Mouse (Mus musculus) forebrain, embryonic 11.5 days (tissue): ENCODE results near the gene Mok. TPM values are rescaled to one million over a fixed set of nuclear protein-coding genes. Genes with fewer than 3 reads are reported as not detected.
A peak's percentile ranks its signal among the peaks of the same experiment; 100 is the strongest.

Experiments
- ATAC-seq: fragments of 200-750 bp; cut with Nextera tagmentation; replicated peaks from 2 replicates; pipeline ENCODE4 v1.8.0; 2017; ENCODE audit warnings: moderate TSS enrichment; ENCODE audit not compliant: low FRiP score
- DNase-seq: peaks from one replicate; pipeline ENCODE4 v3.0.0-alpha.2; 2017; ENCODE audit warnings: low spot score
- H3K27ac ChIP-seq: fragments of 300-500 bp; sonication (generic); 2 replicates; pipeline ENCODE4 v1.5.1; 2014; ENCODE audit warnings: low read depth, low read length
- H3K27me3 ChIP-seq: fragments of 300-500 bp; sonication (generic); 2 replicates; pipeline ENCODE4 v1.6.1; 2014; ENCODE audit warnings: mild to moderate bottlenecking, low read length, mixed read lengths; ENCODE audit not compliant: control insufficient read depth, insufficient read depth
- H3K36me3 ChIP-seq: fragments of 300-500 bp; sonication (generic); 2 replicates; pipeline ENCODE4 v1.6.1; 2014; ENCODE audit warnings: mild to moderate bottlenecking, low read length, moderate library complexity, mixed read lengths; ENCODE audit not compliant: control insufficient read depth, insufficient read depth
- H3K4me1 ChIP-seq: fragments of 300-500 bp; sonication (generic); replicated peaks from 2 replicates; pipeline ENCODE4 v1.6.1; 2014; ENCODE audit warnings: low read length, mixed read lengths; ENCODE audit not compliant: control insufficient read depth, insufficient read depth
- H3K4me2 ChIP-seq: fragments of 300-500 bp; sonication (generic); 2 replicates; pipeline ENCODE4 v1.6.1; 2014; ENCODE audit warnings: low read depth, mild to moderate bottlenecking, low read length, moderate library complexity, mixed read lengths; ENCODE audit not compliant: severe bottlenecking
- H3K4me3 ChIP-seq: fragments of 300-500 bp; sonication (generic); 2 replicates; pipeline ENCODE4 v1.5.1; 2014; ENCODE audit warnings: low read depth, low read length
- H3K9ac ChIP-seq: fragments of 300-500 bp; sonication (generic); 2 replicates; pipeline ENCODE4 v1.6.1; 2014; ENCODE audit warnings: low read length
- H3K9me3 ChIP-seq: fragments of 300-500 bp; sonication (generic); 2 replicates; pipeline ENCODE4 v1.6.1; 2016; ENCODE audit warnings: low read length, mixed read lengths; ENCODE audit not compliant: control insufficient read depth
- WGBS: fragments of 180-500 bp; shearing (Covaris S2); extraction: QIAGEN DNeasy Blood & Tissue Kit; methylation state at CpG from one replicate; pipeline ENCODE4 v1.1.7; 2014; 5-methylcytosine and 5-hydroxymethylcytosine counted together
- polyA plus RNA-seq: library from polyadenylated mRNA; unstranded; fragments of >200 nt; fragmentation: Nextera tagmentation; extraction: Ambion mirVana; gene quantifications from 2 replicates; pipeline ENCODE4 v1.2.1, GENCODE M21; 2014

Gene Mok
- polyA plus RNA-seq, 1 experiment from 2014 or later: 12.5 TPM

- Histone ChIP-seq H3K9me3 (no peaks in the 10 kb centered on the region), H3K4me2 (no peak overlapping the region), H3K9ac (no peak overlapping the region), H3K27me3 (no peaks in the 10 kb centered on the region), H3K27ac (no peak overlapping the region), H3K4me1 (0 out of 2 replicates have a peak, but pooled peaks cover 5% of the 10 kb centered on the region), H3K4me3 (no peak overlapping the region), H3K36me3 (no peaks in the 10 kb centered on the region)
- DNase-seq (no peak), ATAC-seq (no peak)
- 89% methylated on average over 32 of the region's 32 CpGs for WGBS
These were observed 14.3 kb upstream of the Mok start for GRCm38 (mm10) chr12:110854786-110855737.

DNA sequence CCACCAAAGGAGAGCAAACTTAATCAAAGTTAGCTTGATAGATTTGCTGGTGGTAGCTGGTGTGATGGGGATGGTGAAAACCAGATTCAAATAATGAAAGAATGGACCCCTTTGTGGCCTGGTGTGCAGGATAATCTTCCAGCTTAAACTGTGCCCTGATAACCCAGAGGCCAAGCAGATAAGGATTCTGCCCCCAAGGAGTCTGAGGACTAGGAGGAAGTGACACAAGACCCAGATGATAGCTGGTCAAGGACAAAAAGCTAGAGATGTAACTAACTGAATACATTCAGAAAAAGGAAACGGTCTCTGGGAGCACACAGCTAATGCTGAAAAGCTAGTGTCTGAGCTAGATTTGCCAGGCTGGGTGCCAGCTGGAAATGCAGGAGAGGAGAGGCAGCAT, 11.2 kb upstream of the Mok start:
- DNase-seq (no peak), ATAC-seq (no peak)
- H3K4me3 ChIP-seq: no peak overlapping the region
- no peak overlapping the region for H3K9ac ChIP-seq
- H3K36me3 ChIP-seq: no peaks in the 10 kb centered on the region
- no peaks in the 10 kb centered on the region for H3K9me3 ChIP-seq
- H3K4me2 ChIP-seq: no peak overlapping the region
- peaks cover 2% of the 10 kb centered on the region; the same call in 1 of the 2 replicates for H3K27me3 ChIP-seq
- H3K4me1 ChIP-seq: 0 out of 2 replicates have a peak, but pooled peaks cover 8% of the 10 kb centered on the region
- WGBS: 86% methylated on average over 1 of the region's 1 CpGs
- H3K27ac ChIP-seq: no peak overlapping the region

DNA sequence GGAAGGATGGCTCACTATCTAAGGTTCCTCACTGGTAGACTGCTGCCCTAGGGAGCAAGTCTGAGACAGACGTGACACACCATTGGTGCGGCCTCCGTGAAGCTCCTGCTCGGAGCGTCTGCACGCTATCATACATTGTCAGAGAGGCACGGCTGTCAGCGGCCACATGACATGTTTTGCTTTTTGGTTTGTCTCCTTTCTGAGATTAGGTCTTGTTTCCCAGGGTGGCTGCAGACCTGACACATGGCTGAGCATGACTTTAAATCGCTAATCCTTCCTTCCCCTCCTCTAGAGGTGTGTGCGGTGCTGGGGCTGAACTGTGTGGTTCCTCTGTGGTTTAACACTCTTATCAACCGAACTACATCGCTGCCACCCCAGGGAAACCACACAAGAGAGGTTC, 10.7 kb upstream of the Mok start:
- Histone ChIP-seq H3K9ac (no peak overlapping the region; the same call in 1 of the 2 replicates), H3K4me2 (peak overlapping the region; percentile 79; the same call in 1 of the 2 replicates), H3K27ac (no peak overlapping the region), H3K4me1 (peaks cover 9% of the 10 kb centered on the region; the same call in 1 of the 2 replicates), H3K27me3 (peaks cover 3% of the 10 kb centered on the region; the same call in 1 of the 2 replicates), H3K4me3 (no peak overlapping the region), H3K36me3 (no peaks in the 10 kb centered on the region), H3K9me3 (no peaks in the 10 kb centered on the region)
- no peak for ATAC-seq
- WGBS: 90% methylated on average over 12 of the region's 12 CpGs
- DNase-seq: no peak

- H3K36me3 ChIP-seq: no peaks in the 10 kb centered on the region
- 20% methylated on average over 9 of the region's 9 CpGs for WGBS
- H3K9ac ChIP-seq: peak overlapping the region; percentile 81
- no peaks in the 10 kb centered on the region for H3K9me3 ChIP-seq
- peaks cover 10% of the 10 kb centered on the region; the same call in 1 of the 2 replicates for H3K4me1 ChIP-seq
- H3K4me2 ChIP-seq: peak overlapping the region; percentile 79
- DNase-seq (no peak), ATAC-seq (no peak)
- no peak overlapping the region for H3K27ac ChIP-seq
- H3K27me3 ChIP-seq: peaks cover 8% of the 10 kb centered on the region
- H3K4me3 ChIP-seq: peak overlapping the region; percentile 86
These were observed 10.2 kb upstream of the Mok start for GRCm38 (mm10) chr12:110850929-110851256.

- Histone ChIP-seq H3K27me3 (peaks cover 9% of the 10 kb centered on the region), H3K36me3 (no peaks in the 10 kb centered on the region), H3K4me3 (peak within 1 kb of the TSS; percentile 86), H3K9ac (peak within 1 kb of the TSS; percentile 81), H3K4me1 (peaks cover 10% of the 10 kb centered on the region; the same call in 1 of the 2 replicates), H3K27ac (no peak within 1 kb of the TSS), H3K9me3 (no peaks in the 10 kb centered on the region), H3K4me2 (peak within 1 kb of the TSS; percentile 79)
- DNase-seq (peak; percentile 91), ATAC-seq (peak; percentile 83)
- under 1% methylated on average over 85 of the region's 89 CpGs for WGBS
These were observed 9.5 kb upstream of the Mok start, which contains the start of gene Zfp839 for GRCm38 (mm10) chr12:110850010-110850928. Zfp839 (plus strand) TSS chr12:110850253.

GRCm38 (mm10) chr12:110846191-110846765, 5.5 kb upstream of the Mok start:
- H3K4me3 ChIP-seq: peak overlapping the region; percentile 37; the same call in 1 of the 2 replicates
- DNase-seq: no peak
- 71% methylated on average over 6 of the region's 6 CpGs for WGBS
- peaks cover 10% of the 10 kb centered on the region; the same call in 1 of the 2 replicates for H3K4me1 ChIP-seq
- H3K9ac ChIP-seq: no peak overlapping the region
- H3K27me3 ChIP-seq: peaks cover 15% of the 10 kb centered on the region
- no peak for ATAC-seq
- no peaks in the 10 kb centered on the region for H3K9me3 ChIP-seq
- peak overlapping the region; percentile 44 for H3K4me2 ChIP-seq
- no peaks in the 10 kb centered on the region for H3K36me3 ChIP-seq
- H3K27ac ChIP-seq: no peak overlapping the region

GRCm38 (mm10) chr12:110845131-110845880, 4.6 kb upstream of the Mok start:
- Histone ChIP-seq H3K4me1 (peaks cover 5% of the 10 kb centered on the region; the same call in 1 of the 2 replicates), H3K9me3 (no peaks in the 10 kb centered on the region), H3K4me3 (peak overlapping the region; percentile 37), H3K27ac (no peak overlapping the region), H3K36me3 (no peaks in the 10 kb centered on the region), H3K4me2 (peak overlapping the region; percentile 44), H3K9ac (peak overlapping the region; percentile 49), H3K27me3 (peaks cover 15% of the 10 kb centered on the region)
- under 1% methylated on average over 36 of the region's 36 CpGs for WGBS
- peak; percentile 95 for DNase-seq
- peak; percentile 75 for ATAC-seq
